In genomic region chr13:31558521-31559418, GRCm38 (mm10) we compare ENCODE assay signal across 9 mouse cellular contexts. TPM values are rescaled to one million over a fixed set of nuclear protein-coding genes. Genes with fewer than 3 reads are reported as not detected.
DNase-seq lines count a peak whose midpoint lies in the region; TF ChIP-seq lines count a peak whose summit lies in the region.
"Had no signal": no experiment of that assay in that cellular context is flagged by ENCODE, and none has a peak within 500 bp of the region (broad histone marks: within the 10 kb centered on the region; RNA-seq: fewer than 3 reads in every experiment).

Gene A530084C06Rik, minus strand, starts transcription at chr13:31559333.

- WGBS in cerebellum, adult 2 months, result under 1% methylated on average over 88 of the region's 88 CpGs
- WGBS in embryonic facial prominence, embryonic 10.5 days, result under 1% methylated on average over 88 of the region's 88 CpGs

- peak within 1 kb of the TSS; percentile 54 for H3K4me3 ChIP-seq in cerebellum, adult 2 months (replicated peaks; ENCODE audit: insufficient read depth, low read depth, low read length)
- H3K4me3 ChIP-seq in C2C12 (ENCODE audit: insufficient read depth, poor library complexity, severe bottlenecking), result peak within 1 kb of the TSS; percentile 42
- H3K4me3 ChIP-seq in embryonic facial prominence, embryonic 10.5 days, result peak within 1 kb of the TSS; percentile 76

- H3K4me1 ChIP-seq in cerebellum, adult 2 months (ENCODE audit: control insufficient read depth, insufficient read depth, low read length), result no peaks in the 10 kb centered on the region
- peaks cover 31% of the 10 kb centered on the region for H3K4me1 ChIP-seq in embryonic facial prominence, embryonic 10.5 days

- DNase-seq in cerebellum, adult 2 months, result peak; percentile 14 to 41
- no peak for DNase-seq in cerebellum, adult 11 months
- peak; percentile 69 for DNase-seq in embryonic facial prominence, embryonic 10.5 days (ENCODE audit: low spot score)
- peak; percentile 16 for DNase-seq in heart, postnatal 4 days
- DNase-seq in layer of hippocampus, postnatal 10 days (ENCODE audit: low spot score in 2 of 2), result peak; percentile 17 to 40
- peak; percentile 44 for DNase-seq in lung, postnatal 36 days
- DNase-seq in right cerebral cortex, postnatal 14 days, result peak; percentile 15

- no peaks in the 10 kb centered on the region for H3K79me3 ChIP-seq in C2C12 (ENCODE audit: low read depth)

- no peaks in the 10 kb centered on the region for H3K36me3 ChIP-seq in C2C12 (ENCODE audit: control insufficient read depth, insufficient read depth)
- no peaks in the 10 kb centered on the region for H3K36me3 ChIP-seq in embryonic facial prominence, embryonic 10.5 days (replicated peaks)

- no peak for TF ChIP-seq CTCF in cerebellum, adult 2 months (IDR thresholded peaks at IDR 0.05; ENCODE audit: borderline replicate concordance, insufficient read depth, low read depth, low read length)
- TF ChIP-seq CTCF in C2C12 (IDR thresholded peaks at IDR 0.05; ENCODE audit: control insufficient read depth, insufficient read depth, insufficient read length), result no peak

- no peaks in the 10 kb centered on the region for H3K9me3 ChIP-seq in embryonic facial prominence, embryonic 10.5 days

- peaks cover 3% of the 10 kb centered on the region; the same call in 1 of the 2 replicates for H3K27me3 ChIP-seq in cerebellum, adult 2 months (ENCODE audit: control insufficient read depth, insufficient read depth, low read length)
- no peaks in the 10 kb centered on the region for H3K27me3 ChIP-seq in C2C12 (ENCODE audit: control insufficient read depth, insufficient read depth, insufficient read length)
- H3K27me3 ChIP-seq in embryonic facial prominence, embryonic 10.5 days (replicated peaks; ENCODE audit: low read depth, poor library complexity, severe bottlenecking), result peaks cover 100% of the 10 kb centered on the region

- H3K79me2 ChIP-seq in C2C12 (ENCODE audit: control insufficient read depth, insufficient read depth), result peaks cover 12% of the 10 kb centered on the region

- peak within 1 kb of the TSS; percentile 36 for H3ac ChIP-seq in C2C12 (ENCODE audit: control insufficient read depth, insufficient read length, low read depth)

- no peak within 1 kb of the TSS for H3K27ac ChIP-seq in cerebellum, adult 2 months (ENCODE audit: insufficient read depth, low read length)
- H3K27ac ChIP-seq in embryonic facial prominence, embryonic 10.5 days (replicated peaks), result peak within 1 kb of the TSS; percentile 49

- TF ChIP-seq POLR2A in cerebellum, adult 2 months (IDR thresholded peaks at IDR 0.05; ENCODE audit: borderline replicate concordance, insufficient read depth, low read length), result no peak

TF ChIP-seq in C2C12, 6 proteins besides CTCF, POLR2A, EP300 and RAD21:
- TF ChIP-seq MAX (IDR thresholded peaks at IDR 0.05) (no peak), CEBPB (IDR thresholded peaks at IDR 0.05; ENCODE audit: low read depth) (no peak), MYOG (IDR thresholded peaks at IDR 0.05; ENCODE audit: control insufficient read depth, extremely low read depth, insufficient read length) (no peak), FOSL1 (IDR thresholded peaks at IDR 0.05; ENCODE audit: insufficient read depth, low read length, poor library complexity, severe bottlenecking) (no peak), MYOD1 (IDR thresholded peaks at IDR 0.05; ENCODE audit: control insufficient read depth, insufficient read length, low read depth) (no peak), USF1 (IDR thresholded peaks at IDR 0.05; ENCODE audit: low read depth) (no peak)

RNA-seq across cellular contexts. Expression of gene A530084C06Rik, which starts in this region (rescaled TPM):
- 0.72 and 0.87 TPM in 2 replicates for polyA plus RNA-seq in cerebellum, adult 2 months (2012; rRNA removed)
- polyA plus RNA-seq in C2C12 (2012; fragmentation: generic; extraction: Trizol), result not detected
- not detected in 2 replicates for polyA plus RNA-seq in embryonic facial prominence, embryonic 10.5 days (2016; fragmentation: Nextera tagmentation; extraction: Ambion mirVana)
- not detected for total RNA-seq in heart, postnatal 4 days (2021)
- total RNA-seq in layer of hippocampus, postnatal 10 days (2021), result 1 to 10 TPM; 1.2 TPM
- total RNA-seq: gastrocnemius, postnatal 4 days had no signal

Comparison
In these comparisons a context has a peak if more than half of its experiments do, and no peak if none do; other contexts are left out.
1. Peak in DNase-seq and H3K4me3 ChIP-seq in cerebellum, adult 2 months; RNA of the gene not detected or under 1 TPM.
2. Peak in DNase-seq, H3K4me3 ChIP-seq and H3K27ac ChIP-seq in embryonic facial prominence, embryonic 10.5 days; RNA of the gene not detected or under 1 TPM.
3. Peak in DNase-seq in heart, postnatal 4 days; RNA of the gene not detected or under 1 TPM.